Mouse (Mus musculus) hematopoietic stem cell, adult 5-6 weeks (primary cell): ENCODE data around the gene Tldc1. TPM values are rescaled to one million over a fixed set of nuclear protein-coding genes. Genes with fewer than 3 reads are reported as not detected.

Experiments
- ATAC-seq, 2 experiments: fragments of 125-278 bp in 1 of 2; replicated peaks in 1 of 2; 2 replicates each; pipeline ENCODE4 v1.8.0; 2016 to 2017; ENCODE audit warnings: inconsistent platforms in 2 of 2, mild to moderate bottlenecking in 2 of 2, moderate number of reproducible peaks in 2 of 2, low read depth in 1 of 2, moderate TSS enrichment in 1 of 2; ENCODE audit not compliant: low FRiP score in 2 of 2, poor library complexity in 2 of 2, severe bottlenecking in 2 of 2, insufficient read depth in 1 of 2, low TSS enrichment in 1 of 2
- total RNA-seq: library from RNA; stranded (forward); fragments of 172-1452, 232-1000 nt; gene quantifications from 2 replicates; pipeline ENCODE4 v1.2.3, GENCODE M21; 2017

Gene Tldc1
- total RNA-seq, 1 experiment from 2014 or later = 7.9 TPM

DNA sequence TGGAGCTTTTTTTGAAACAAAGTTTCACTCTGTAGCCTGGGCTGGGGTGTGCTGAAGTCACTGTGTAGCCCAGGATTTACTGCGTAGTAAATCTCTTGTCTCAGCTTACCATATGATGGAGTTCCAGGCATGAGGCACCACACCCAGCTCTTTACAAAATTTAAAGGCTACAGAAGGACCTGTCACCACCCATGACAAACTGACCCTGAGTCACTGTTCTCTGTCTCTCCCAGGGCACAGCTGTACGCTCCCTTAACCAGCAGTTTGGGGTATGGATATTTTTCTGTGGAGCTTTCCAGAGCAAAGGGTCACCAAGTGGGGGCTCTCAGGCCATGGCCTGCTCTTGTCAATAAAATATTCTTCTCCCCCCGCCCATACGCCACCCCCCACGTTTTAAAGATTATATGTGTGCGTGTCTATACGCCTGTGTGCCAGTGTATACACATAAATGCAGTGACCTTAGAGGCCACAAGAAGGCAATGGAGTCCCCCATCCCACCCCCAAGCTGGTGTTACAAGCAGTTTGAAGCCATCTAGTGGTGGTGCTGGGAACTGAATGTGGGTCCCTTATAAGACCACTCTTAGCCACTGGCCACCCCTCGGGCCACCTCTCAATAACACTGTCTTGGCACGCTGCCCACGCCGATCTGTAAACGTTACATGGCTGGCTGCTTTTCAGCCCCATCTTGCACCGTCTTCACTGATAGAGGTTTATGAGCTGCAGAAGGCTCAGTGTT is 34.8 kb downstream of the Tldc1 start:
- ATAC-seq = peak; percentile 60 to 63; a peak in 3 of 4 replicates

GRCm38 (mm10) chr8:119742409-119742808 is 35.8 kb downstream of the Tldc1 start:
- no peak for ATAC-seq

DNA sequence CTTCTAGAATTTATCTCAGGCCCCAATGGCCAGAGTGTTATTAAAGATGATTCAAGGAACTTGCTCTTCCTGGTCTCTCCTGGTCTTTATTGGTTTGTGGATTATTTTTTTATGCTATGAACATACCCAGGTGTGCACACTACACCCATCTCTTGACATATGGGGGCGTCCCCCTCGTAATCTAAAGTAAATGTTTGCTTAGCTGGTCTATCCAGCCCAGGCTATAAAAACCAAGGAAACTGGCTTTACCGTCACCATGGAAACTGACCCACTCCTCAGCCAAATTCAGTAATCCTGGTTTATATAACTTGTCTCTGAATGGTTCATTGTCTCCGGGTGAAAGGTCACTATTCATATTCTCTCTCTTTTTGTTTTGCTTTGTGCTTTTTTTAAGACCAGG is 37.6 kb downstream of the Tldc1 start:
- ATAC-seq = no peak

- ATAC-seq = no peak
Measured at GRCm38 (mm10) chr8:119738129-119738907, 39.9 kb downstream of the Tldc1 start.

GRCm38 (mm10) chr8:119737093-119737900 is 40.9 kb downstream of the Tldc1 start:
- no peak for ATAC-seq

DNA sequence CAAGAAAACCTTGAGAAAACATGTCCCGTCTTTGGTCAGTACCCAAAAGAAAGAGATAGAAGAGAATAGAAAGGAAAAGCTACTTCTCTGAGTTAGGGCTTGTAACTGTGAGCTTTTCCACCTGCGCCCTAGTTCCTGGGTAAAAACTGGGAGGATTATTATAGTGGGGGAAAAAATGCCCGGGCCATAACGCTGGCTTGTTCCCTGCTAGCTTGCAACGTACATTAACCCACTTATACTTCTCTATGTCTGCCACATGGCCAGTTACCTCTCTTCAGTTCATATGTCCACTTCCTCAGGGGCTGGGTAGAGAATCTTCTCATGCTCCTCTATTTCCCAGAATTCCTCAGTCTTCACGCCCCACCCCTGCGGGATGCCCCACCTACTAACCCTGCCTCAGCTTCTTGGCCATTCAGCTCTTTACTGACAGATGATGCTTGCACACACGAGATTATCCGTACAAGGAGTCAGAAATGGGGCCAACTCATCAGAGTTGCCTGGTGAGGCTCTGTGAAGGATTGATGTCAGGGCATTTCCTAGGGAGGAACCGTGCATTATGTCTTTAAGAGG is 41.8 kb downstream of the Tldc1 start:
- no peak for ATAC-seq

- no peak for ATAC-seq
Measured at GRCm38 (mm10) chr8:119732072-119732471, 46.1 kb downstream of the Tldc1 start.

DNA sequence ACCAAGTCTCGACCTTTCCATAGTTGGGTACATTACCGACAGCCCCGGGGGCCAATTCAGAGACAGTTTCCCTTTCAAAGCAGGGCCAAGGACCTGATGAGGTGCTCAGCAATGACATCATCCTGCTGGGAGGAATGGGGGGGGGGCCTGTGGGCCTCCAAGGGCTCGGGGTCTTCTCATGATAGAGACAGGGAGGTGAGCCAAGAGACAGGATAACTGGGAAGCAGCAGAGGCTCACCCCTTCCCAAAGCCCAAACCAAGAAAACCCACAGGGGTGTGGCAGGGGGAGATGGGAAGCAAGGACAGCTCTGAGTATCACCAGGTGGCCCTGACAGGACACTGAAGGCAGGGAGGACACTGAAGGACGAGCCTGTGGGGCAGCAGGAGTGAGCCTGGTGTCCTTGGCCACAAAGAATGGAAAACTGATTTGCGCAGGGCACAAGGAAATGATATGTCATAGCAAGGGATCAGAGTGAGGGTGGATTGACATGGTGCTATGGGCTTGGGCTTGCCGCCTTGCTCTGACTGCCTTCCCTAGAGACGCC is 49.8 kb downstream of the Tldc1 start:
- ATAC-seq = no peak

DNA sequence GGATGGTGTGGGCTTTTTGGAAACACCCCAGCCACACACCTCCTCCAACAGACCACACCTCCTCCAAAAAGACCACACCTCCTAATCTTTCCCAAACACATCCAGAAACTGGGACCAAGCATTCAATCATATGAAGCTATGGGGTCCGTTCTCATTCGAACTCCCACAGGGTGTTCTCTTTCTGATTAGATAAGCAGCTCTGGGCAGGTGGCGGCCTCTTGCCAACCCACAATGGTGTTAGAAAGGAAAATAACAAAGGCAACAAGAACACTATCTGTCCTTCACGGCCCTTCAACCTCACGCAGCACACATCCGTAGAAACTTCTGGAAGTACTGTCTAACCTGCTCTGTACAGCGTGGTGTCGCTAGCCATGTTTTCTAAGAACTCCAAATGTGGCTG is 51.1 kb downstream of the Tldc1 start:
- peak in 1 of 2 experiments; percentile 22; a peak in 1 of 4 replicates for ATAC-seq

DNA sequence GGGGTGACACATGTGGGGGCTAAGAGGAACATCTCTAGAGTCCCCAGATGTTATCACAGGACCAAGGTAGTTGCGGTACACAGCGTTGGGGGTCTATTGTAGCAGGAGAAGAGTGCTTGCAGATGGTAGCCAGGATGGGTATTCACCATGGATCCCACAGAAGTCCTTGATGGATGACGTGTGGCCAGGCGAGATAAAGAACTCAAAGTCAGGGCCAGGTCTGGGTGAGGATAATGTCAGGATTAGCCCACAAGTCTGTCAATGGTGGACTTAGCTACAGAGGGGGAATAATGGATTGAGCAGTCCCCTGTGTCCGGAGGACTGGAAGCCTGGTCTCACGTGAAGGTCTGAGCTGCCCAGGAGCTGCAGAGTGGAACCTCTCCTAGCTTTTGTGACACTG is 53.6 kb downstream of the Tldc1 start:
- no peak for ATAC-seq

DNA sequence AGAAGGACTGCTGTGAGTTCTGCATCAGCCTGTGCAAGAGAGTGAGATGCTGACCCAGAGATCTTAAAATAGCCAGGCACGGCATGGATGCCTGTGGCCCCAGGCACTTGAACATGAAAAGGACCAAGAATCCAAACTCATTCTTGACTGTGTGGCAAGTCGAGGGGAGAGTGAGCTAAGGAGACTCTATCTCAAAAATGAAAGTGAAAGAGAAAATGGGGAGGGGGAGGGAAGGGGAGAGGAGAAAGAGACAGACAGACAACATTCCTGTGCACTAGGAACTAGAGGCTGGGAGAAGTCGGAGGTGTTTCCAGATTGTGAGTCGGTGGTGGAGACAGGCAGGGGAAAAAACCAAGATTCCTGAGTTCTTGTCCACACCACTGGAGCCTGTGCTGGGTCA is 54.5 kb downstream of the Tldc1 start:
- no peak for ATAC-seq

- no peak for ATAC-seq
Measured at GRCm38 (mm10) chr8:119722348-119722747, 55.9 kb downstream of the Tldc1 start.

DNA sequence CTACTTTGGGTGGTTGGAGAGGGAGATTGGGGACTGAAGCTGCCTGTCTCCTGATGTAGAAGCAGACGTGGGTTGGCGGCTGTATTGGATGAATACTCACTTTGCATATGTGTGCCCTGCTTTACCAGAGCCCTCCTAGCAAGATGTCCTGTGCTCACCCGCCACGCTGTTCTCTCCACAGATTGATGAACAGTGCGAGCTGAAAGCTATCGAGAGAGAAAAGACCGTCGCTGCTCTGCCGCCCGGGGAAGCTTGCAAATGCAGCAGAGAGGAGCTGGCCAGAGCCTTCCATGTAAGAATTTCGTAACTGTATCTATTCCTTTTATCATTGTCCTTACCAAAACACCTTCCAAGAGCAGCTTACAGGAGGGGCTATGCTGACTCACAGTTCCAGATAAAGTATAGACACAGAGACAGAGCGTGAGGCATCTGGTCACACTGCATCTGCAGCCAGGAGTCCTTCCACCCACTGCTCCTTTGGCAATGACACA is 59.2 kb downstream of the Tldc1 start:
- no peak for ATAC-seq

- peak; percentile 6 to 73; a peak in 2 of 4 replicates for ATAC-seq
Measured at GRCm38 (mm10) chr8:119717765-119718164, 60.5 kb downstream of the Tldc1 start.

DNA sequence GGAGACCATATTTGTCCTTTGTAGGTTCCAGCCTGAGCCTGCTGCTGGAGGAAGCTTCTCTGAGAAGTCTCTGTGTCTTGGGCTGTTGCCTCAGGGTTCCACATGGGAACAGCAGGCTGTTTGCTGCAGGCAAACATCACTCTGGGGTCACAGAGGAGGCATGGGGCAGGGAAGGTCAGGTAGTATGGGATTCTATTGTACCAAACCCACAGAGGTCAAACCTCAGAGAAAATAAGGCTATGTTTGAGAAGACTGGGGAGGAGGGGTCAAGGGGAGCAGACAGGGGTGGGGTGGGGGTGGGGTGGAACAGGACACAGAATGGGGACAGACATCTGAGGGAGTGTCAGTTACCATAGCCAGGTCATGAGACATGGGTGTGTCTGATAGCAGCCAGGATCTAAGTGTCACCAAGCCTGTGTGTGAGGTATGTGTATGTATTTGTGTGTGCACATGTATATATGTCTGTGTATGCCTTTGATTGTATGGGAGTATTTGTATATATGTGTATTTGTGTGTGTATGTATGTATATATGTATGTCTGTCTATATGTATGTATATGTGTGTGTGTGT is 61.4 kb downstream of the Tldc1 start:
- no peak for ATAC-seq

- ATAC-seq = no peak
Measured at GRCm38 (mm10) chr8:119715221-119715620, 63.0 kb downstream of the Tldc1 start.

DNA sequence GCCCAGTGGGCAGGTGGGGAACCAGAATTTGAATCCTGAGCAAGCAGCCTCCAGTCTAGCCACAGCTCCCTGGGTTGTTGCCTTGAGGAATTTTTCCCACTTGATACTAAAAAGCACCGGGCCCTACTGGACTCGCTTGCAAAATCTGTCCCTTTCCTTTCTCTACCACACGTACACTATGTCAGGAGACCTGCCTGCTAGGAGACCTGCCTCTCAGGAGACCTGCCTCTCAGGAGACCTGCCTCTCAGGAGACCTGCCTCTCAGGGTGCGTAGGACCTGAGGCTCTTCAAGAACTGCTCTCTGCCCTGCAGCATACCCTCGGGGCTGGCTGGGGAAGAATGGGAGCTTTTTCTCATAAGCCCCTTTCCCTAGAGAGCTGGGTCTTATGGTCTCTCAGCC is 64.8 kb downstream of the Tldc1 start:
- no peak for ATAC-seq
